Mouse (Mus musculus): ENCODE data around the gene Kbtbd7.

DNA sequence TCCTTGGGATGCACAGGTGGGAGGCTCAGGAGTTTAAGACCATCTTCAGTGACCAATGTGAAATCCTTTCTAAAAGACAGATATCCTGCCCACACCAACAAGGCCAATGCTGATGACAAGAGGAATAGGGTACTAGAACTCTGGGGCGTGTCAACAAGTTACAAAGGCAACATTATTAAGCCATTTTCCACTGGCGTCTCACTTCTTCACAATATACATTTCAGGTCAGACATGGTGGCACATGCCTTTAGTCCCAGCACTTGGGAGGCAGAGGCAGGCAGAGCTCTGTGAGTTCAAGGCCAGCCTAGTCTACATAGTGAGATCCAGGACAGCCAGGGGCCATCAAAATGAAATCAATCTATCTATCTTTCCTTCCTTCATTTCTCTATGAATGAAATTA, 47.1 kb downstream of the Kbtbd7 start:
- TF ChIP-seq GATA1 (IDR thresholded peaks at IDR 0.05; ENCODE audit: low read length) (no peak), TAL1 (IDR thresholded peaks at IDR 0.05; ENCODE audit: low read length) (no peak)
